Mouse (Mus musculus) heart, adult 9 months (tissue): ENCODE data around the gene Amz2.

Source experiments
- DNase-seq, 2 experiments: peaks; one replicate each; pipeline ENCODE4 v3.0.0; 2022; ENCODE audit warnings: low spot score in 2 of 2

The Amz2 gene

GRCm38 (mm10) chr11:109425392-109426271 lies at the start of gene Amz2:
Gene Amz2, plus strand, starts transcription at chr11:109425946.
- peak; percentile 96 to 99 for DNase-seq

GRCm38 (mm10) chr11:109376484-109377143 lies 49.1 kb upstream of the Amz2 start:
- no peak for DNase-seq

GRCm38 (mm10) chr11:109377477-109377876 lies 48.3 kb upstream of the Amz2 start:
- no peak for DNase-seq

- DNase-seq, result no peak
These were observed 47.7 kb upstream of the Amz2 start for GRCm38 (mm10) chr11:109378051-109378450.

GRCm38 (mm10) chr11:109380662-109381061 lies 45.1 kb upstream of the Amz2 start:
- DNase-seq, result no peak

- DNase-seq, result no peak
These were observed 40.5 kb upstream of the Amz2 start for GRCm38 (mm10) chr11:109385296-109385695.

- DNase-seq, result no peak
These were observed 36.7 kb upstream of the Amz2 start for GRCm38 (mm10) chr11:109389046-109389445.

- no peak for DNase-seq
These were observed 34.5 kb upstream of the Amz2 start for GRCm38 (mm10) chr11:109391200-109391599.

GRCm38 (mm10) chr11:109391760-109392159 lies 34.0 kb upstream of the Amz2 start:
- DNase-seq, result no peak

GRCm38 (mm10) chr11:109392601-109393000 lies 33.1 kb upstream of the Amz2 start:
- DNase-seq, result no peak

- no peak for DNase-seq
These were observed 31.0 kb upstream of the Amz2 start for GRCm38 (mm10) chr11:109394758-109395157.

- no peak for DNase-seq
These were observed 30.5 kb upstream of the Amz2 start for GRCm38 (mm10) chr11:109395291-109395690.

- no peak for DNase-seq
These were observed 19.3 kb upstream of the Amz2 start for GRCm38 (mm10) chr11:109406431-109406830.

GRCm38 (mm10) chr11:109410197-109410980 lies 15.4 kb upstream of the Amz2 start:
- no peak for DNase-seq

GRCm38 (mm10) chr11:109413617-109414016 lies 12.1 kb upstream of the Amz2 start, which contains the start of gene 9930022D16Rik:
Gene 9930022D16Rik, plus strand, starts transcription at chr11:109413917.
- no peak for DNase-seq

GRCm38 (mm10) chr11:109414802-109415201 lies 10.9 kb upstream of the Amz2 start:
- DNase-seq, result no peak

- no peak for DNase-seq
These were observed 8.9 kb upstream of the Amz2 start for GRCm38 (mm10) chr11:109416709-109417420.

- no peak for DNase-seq
These were observed 8.2 kb upstream of the Amz2 start for GRCm38 (mm10) chr11:109417472-109418040.

GRCm38 (mm10) chr11:109419461-109419860 lies 6.3 kb upstream of the Amz2 start:
- no peak for DNase-seq

GRCm38 (mm10) chr11:109419961-109420566 lies 5.7 kb upstream of the Amz2 start:
- DNase-seq, result no peak

- DNase-seq, result no peak
These were observed 5.2 kb upstream of the Amz2 start for GRCm38 (mm10) chr11:109420567-109420962.
